Mouse (Mus musculus): ENCODE data around the gene Ugt3a1. TPM values are rescaled to one million over a fixed set of nuclear protein-coding genes. Genes with fewer than 3 reads are reported as not detected.
A peak's percentile ranks its signal among the peaks of the same experiment; 100 is the strongest.

Gene Ugt3a1
- total and polyA plus RNA-seq, 3 experiments: not detected

GRCm38 (mm10) chr15:9283165-9283564 is 6.5 kb downstream of the Ugt3a1 start:
- DNase-seq (ENCODE audit: low read depth, low spot score): no peak
- Histone ChIP-seq H3K4me3 (ENCODE audit: control insufficient read depth in 1 of 2, insufficient read depth in 1 of 2, low read depth in 2 of 2, low read length in 2 of 2) (no peak overlapping the region), H3K27me3 (ENCODE audit: control insufficient read depth in 1 of 2, insufficient read depth in 2 of 2, low read length in 2 of 2) (peaks cover 0 to 2% of the 10 kb centered on the region in 2 experiments; a peak in 1 of 4 replicates)

DNA sequence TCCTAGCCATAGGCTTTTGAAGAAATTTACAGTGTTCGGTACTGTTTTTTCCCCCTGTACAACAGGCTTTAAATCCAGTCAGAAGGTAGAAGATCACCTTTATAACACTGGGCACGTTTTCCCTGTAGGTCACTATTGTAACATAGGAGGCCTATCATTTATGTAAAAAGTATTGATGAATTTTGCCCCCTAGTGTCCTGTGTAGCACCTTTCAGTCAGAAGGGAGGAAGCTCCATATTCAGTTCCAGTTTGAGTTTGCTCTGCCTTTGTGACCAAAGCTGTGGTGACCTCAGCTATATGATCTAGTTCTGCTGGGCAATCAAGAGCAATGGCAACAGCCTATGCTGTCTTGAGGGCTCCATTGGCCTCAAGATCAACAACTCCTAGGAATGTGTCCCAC is 13.0 kb downstream of the Ugt3a1 start:
- Histone ChIP-seq H3K4me3 (ENCODE audit: control insufficient read depth in 1 of 2, insufficient read depth in 1 of 2, low read depth in 2 of 2, low read length in 2 of 2) (no peak overlapping the region), H3K9me3 (replicated peaks; ENCODE audit: insufficient read depth, low read length) (no peaks in the 10 kb centered on the region), H3K79me2 (ENCODE audit: control insufficient read depth, insufficient read depth, low read length, poor library complexity) (no peaks in the 10 kb centered on the region), H3K36me3 (ENCODE audit: control insufficient read depth in 1 of 2, insufficient read depth in 2 of 2, low read length in 2 of 2) (no peaks in the 10 kb centered on the region), H3K27me3 (ENCODE audit: control insufficient read depth in 1 of 2, insufficient read depth in 2 of 2, low read length in 2 of 2) (no peaks in the 10 kb centered on the region; a peak in 1 of 4 replicates), H3K9ac (ENCODE audit: control insufficient read depth, low read depth, low read length, poor library complexity, severe bottlenecking) (no peak overlapping the region), H3K27ac (ENCODE audit: control insufficient read depth, low read depth, low read length) (no peak overlapping the region), H3K4me1 (ENCODE audit: control insufficient read depth in 1 of 2, insufficient read depth in 2 of 2, low read length in 2 of 2) (no peaks in the 10 kb centered on the region)
- TF ChIP-seq EP300 (IDR thresholded peaks at IDR 0.05; ENCODE audit: low read depth in 1 of 2, low read length in 2 of 2): no peak
- no peak for TF ChIP-seq USF1 (IDR thresholded peaks at IDR 0.05; ENCODE audit: low read depth, low read length)
- no peak for TF ChIP-seq TBP (IDR thresholded peaks at IDR 0.05; ENCODE audit: low read depth, low read length)
- no peak for TF ChIP-seq ZMIZ1 (IDR thresholded peaks at IDR 0.05; ENCODE audit: low read depth, low read length)
- TF ChIP-seq NELFE (IDR thresholded peaks at IDR 0.05; ENCODE audit: low read depth, low read length): no peak
- TF ChIP-seq RAD21 (IDR thresholded peaks at IDR 0.05; ENCODE audit: low read depth, low read length): peak; percentile 44
- no peak for TF ChIP-seq RCOR1 (IDR thresholded peaks at IDR 0.05; ENCODE audit: low read depth, low read length)
- TF ChIP-seq SMC3 (IDR thresholded peaks at IDR 0.05; ENCODE audit: low read depth, low read length): peak; percentile 70
- TF ChIP-seq ZC3H11A (IDR thresholded peaks at IDR 0.05; ENCODE audit: low read depth, low read length): peak; percentile 37; the same call in 1 of the 2 replicates
- no peak for TF ChIP-seq NRF1 (IDR thresholded peaks at IDR 0.05; ENCODE audit: insufficient read depth, low read depth, low read length, poor library complexity, severe bottlenecking)
- no peak for TF ChIP-seq MAX (IDR thresholded peaks at IDR 0.05; ENCODE audit: low read length)
- TF ChIP-seq CTCF (IDR thresholded peaks at IDR 0.05 in 2 of 3, conservative IDR thresholded peaks at IDR 0.05 in 1 of 3; ENCODE audit: control insufficient read depth in 1 of 3, insufficient read depth in 1 of 3, low read depth in 2 of 3, low read length in 3 of 3, poor library complexity in 1 of 3, severe bottlenecking in 1 of 3): peak in 1 of 3 experiments; percentile 55; a peak in 2 of 6 replicates
- TF ChIP-seq UBTF (IDR thresholded peaks at IDR 0.05; ENCODE audit: borderline replicate concordance, insufficient read depth, low read depth, low read length): no peak
- no peak for DNase-seq (ENCODE audit: low read depth, low spot score)

More at GRCm38 (mm10) chr15:9283165-9283564, 6.5 kb downstream of the Ugt3a1 start:
- no peak overlapping the region for H3K9ac ChIP-seq (ENCODE audit: control insufficient read depth, low read depth, low read length, poor library complexity, severe bottlenecking)
- no peaks in the 10 kb centered on the region for H3K9me3 ChIP-seq (replicated peaks; ENCODE audit: insufficient read depth, low read length)
- peak; percentile 41; the same call in 1 of the 2 replicates for TF ChIP-seq USF1 (IDR thresholded peaks at IDR 0.05; ENCODE audit: low read depth, low read length)
- no peak for TF ChIP-seq MXI1 (IDR thresholded peaks at IDR 0.05; ENCODE audit: low read depth, low read length)
- no peaks in the 10 kb centered on the region for H3K36me3 ChIP-seq (ENCODE audit: control insufficient read depth in 1 of 2, insufficient read depth in 2 of 2, low read length in 2 of 2)
- H3K27ac ChIP-seq (ENCODE audit: control insufficient read depth, low read depth, low read length): no peak overlapping the region
- H3K79me2 ChIP-seq (ENCODE audit: control insufficient read depth, insufficient read depth, low read length, poor library complexity): no peaks in the 10 kb centered on the region
- H3K4me1 ChIP-seq (ENCODE audit: control insufficient read depth in 1 of 2, insufficient read depth in 2 of 2, low read length in 2 of 2): no peaks in the 10 kb centered on the region

Measured in MEL (cell line).